Mouse (Mus musculus): ENCODE measurements at regions not wholly inside any gene's neighbourhood (a gene's known extent, or its start where the extent isn't known, plus 50 kb on each side); places are given as distances from the start of the nearest gene placed in this dataset.

GRCm38 (mm10) chr10:26434586-26434985, 58.8 kb upstream of the L3mbtl3 start:
- no peak for DNase-seq

GRCm38 (mm10) chr10:26440720-26441119, 64.9 kb upstream of the L3mbtl3 start:
- no peak for DNase-seq

- DNase-seq, result peak; percentile 7
These were observed 108.5 kb upstream of the L3mbtl3 start for GRCm38 (mm10) chr10:26484311-26484710.

- DNase-seq, result no peak
These were observed 115.6 kb upstream of the L3mbtl3 start for GRCm38 (mm10) chr10:26491351-26491750.

GRCm38 (mm10) chr10:26492146-26492545, 116.4 kb upstream of the L3mbtl3 start:
- no peak for DNase-seq

GRCm38 (mm10) chr10:26492856-26493484, 117.2 kb upstream of the L3mbtl3 start:
- DNase-seq, result no peak

- no peak for DNase-seq
These were observed 118.0 kb upstream of the L3mbtl3 start for GRCm38 (mm10) chr10:26493801-26494200.

- DNase-seq, result peak; percentile 42
These were observed 118.6 kb upstream of the L3mbtl3 start for GRCm38 (mm10) chr10:26494380-26494781.

GRCm38 (mm10) chr10:26500265-26500935, 124.6 kb upstream of the L3mbtl3 start:
- DNase-seq, result no peak

- no peak for DNase-seq
These were observed 145.1 kb upstream of the L3mbtl3 start for GRCm38 (mm10) chr10:26520879-26521278.

GRCm38 (mm10) chr10:26525848-26526546, 150.2 kb upstream of the L3mbtl3 start:
- DNase-seq, result no peak

GRCm38 (mm10) chr10:26540189-26540588, 164.4 kb upstream of the L3mbtl3 start:
- peak; percentile 22 for DNase-seq

GRCm38 (mm10) chr10:26544061-26544460, 168.3 kb upstream of the L3mbtl3 start:
- DNase-seq, result no peak

- no peak for DNase-seq
These were observed 169.0 kb upstream of the L3mbtl3 start for GRCm38 (mm10) chr10:26544796-26545195.

- DNase-seq, result no peak
These were observed 180.5 kb upstream of the L3mbtl3 start for GRCm38 (mm10) chr10:26556246-26556645.

- DNase-seq, result no peak
These were observed 182.3 kb upstream of the L3mbtl3 start for GRCm38 (mm10) chr10:26558118-26558517.

- no peak for DNase-seq
These were observed 183.6 kb upstream of the L3mbtl3 start for GRCm38 (mm10) chr10:26559323-26559722.

GRCm38 (mm10) chr10:26560456-26560855, 184.7 kb upstream of the L3mbtl3 start:
- no peak for DNase-seq

- peak; percentile 16 for DNase-seq
These were observed 188.7 kb upstream of the L3mbtl3 start for GRCm38 (mm10) chr10:26564462-26564861.

- no peak for DNase-seq
These were observed 185.6 kb upstream of the Arhgap18 start for GRCm38 (mm10) chr10:26567613-26568012.

- no peak for DNase-seq
These were observed 182.8 kb upstream of the Arhgap18 start for GRCm38 (mm10) chr10:26570468-26570867.

- no peak for DNase-seq
These were observed 181.8 kb upstream of the Arhgap18 start for GRCm38 (mm10) chr10:26571377-26571776.

- no peak for DNase-seq
These were observed 177.1 kb upstream of the Arhgap18 start for GRCm38 (mm10) chr10:26576153-26576552.

- DNase-seq, result no peak
These were observed 176.1 kb upstream of the Arhgap18 start for GRCm38 (mm10) chr10:26577087-26577486.

Measured in kidney, postnatal 14 days (tissue).